Mouse (Mus musculus): Measurements from ENCODE around the gene Parp2.
"Not testable (repeated sequence)": the region's sequence is repeated elsewhere in the genome, so short reads cannot be mapped to it uniquely, and the experiment has no call there.

Gene Parp2

DNA sequence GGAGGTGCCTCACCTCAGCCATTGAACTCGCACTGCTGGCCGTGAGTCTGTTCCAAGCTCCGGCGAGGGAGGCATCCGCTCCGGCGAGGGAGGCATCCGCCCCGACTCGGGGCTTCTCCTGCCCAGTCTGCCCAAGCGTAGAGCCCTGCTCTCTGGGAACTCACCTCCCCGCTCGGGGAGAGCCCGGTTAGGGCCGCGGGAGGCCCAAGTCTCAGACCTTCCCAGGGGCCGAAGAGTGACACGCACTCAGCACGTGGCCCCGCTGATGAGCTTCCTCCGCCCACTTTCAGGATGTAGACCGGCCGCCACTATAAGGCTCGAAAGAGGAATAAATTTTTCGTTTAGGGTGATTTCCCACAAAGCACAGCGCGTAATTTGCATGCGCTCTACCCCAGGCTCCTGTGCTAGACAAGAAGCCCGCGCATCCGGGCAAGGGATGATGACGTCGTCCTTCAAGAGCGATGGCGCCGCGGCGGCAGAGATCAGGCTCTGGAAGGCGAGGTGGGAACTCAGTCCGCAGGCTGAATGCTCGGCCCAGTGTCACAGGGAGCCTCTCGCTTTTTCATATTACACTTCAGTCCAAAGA lies at the start of gene Parp2, which contains the start of gene Ccnb1ip1:
Parp2 (plus strand) TSS at position 355 of the 586 bp plus-strand sequence.
Ccnb1ip1 (minus strand) TSS at position 246 of the 586 bp plus-strand sequence.
- peak; percentile 96 for DNase-seq (ENCODE audit: low read depth, low spot score)

DNA sequence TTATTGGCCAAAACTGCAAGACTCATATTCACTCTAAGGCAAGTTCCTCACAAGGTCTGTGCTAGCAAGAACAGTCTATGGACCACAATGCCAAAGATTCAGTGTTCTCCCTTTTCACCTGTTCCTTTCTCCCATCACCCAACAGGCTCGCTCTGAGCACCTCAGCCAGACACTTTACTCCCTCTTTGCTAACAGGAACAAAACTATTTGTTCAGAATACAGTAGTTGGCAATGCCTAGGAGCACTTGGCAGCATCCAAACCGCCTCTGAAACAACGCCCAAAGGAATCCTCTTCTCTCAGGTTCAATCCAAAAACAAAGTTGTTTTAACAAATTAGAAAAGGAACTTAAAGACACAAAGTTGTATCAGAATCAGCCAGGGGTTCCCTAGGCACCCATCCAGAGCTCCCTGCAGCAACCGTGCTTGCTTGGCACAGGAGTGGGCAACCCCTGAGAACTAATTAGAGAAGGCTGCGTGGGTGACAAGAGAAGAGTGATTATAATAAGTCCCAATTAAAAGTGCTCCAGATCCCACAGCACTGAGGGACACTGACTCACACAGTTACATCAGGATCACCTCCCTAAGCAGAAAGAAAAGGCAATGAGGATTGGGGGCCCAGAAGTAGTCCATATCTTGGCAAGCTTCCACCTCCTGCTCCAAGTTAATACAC lies 49.1 kb upstream of the Parp2 start:
- DNase-seq (ENCODE audit: low read depth, low spot score): no peak

DNA sequence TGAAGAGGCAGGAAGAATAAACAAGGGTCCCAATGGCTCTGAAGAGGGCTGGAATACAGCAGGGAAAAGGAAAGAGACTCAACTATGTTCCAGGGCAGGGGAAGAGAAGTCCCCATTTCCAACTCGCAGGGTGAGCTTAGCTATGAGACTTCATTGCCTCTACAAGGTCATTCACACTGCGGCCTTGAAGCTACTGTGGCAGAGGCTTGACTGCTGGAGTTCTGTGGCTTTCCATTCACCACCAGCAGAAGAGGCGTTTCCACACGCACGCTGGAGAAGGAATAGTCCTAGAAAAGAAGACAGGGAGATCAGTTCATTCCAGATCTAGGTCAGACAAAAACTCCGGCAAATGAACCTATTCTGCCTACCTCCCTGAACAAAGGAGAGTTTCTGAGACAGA lies 41.9 kb upstream of the Parp2 start:
- DNase-seq (ENCODE audit: low read depth, low spot score): no peak

GRCm38 (mm10) chr14:50771342-50771741 lies 36.3 kb upstream of the Parp2 start:
- no peak for DNase-seq (ENCODE audit: low read depth, low spot score)

DNA sequence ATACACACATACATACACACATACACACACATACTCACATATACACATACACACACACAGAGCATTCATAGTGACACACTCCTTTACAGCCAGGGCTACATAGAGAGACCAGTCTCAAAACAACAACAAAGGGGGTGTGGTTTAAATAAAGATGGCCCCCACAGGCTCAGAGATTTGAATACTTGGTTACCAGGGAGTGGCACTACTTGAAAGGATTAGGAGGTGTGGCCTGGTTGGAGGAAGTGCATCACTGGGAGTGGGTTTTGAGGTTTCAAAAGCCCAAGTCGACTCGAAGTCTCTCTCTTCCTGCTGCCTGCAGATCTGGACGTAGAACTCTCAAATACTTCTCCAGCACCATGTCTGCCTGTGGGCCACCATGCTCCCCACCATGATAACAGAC lies 25.5 kb upstream of the Parp2 start:
- no peak for DNase-seq (ENCODE audit: low read depth, low spot score)

GRCm38 (mm10) chr14:50784391-50785250 lies 23.0 kb upstream of the Parp2 start:
- no peak for DNase-seq (ENCODE audit: low read depth, low spot score)

- DNase-seq (ENCODE audit: low read depth, low spot score): peak; percentile 79
Measured at GRCm38 (mm10) chr14:50785251-50785637, 22.4 kb upstream of the Parp2 start, which contains the start of gene Ttc5. Ttc5 (minus strand) TSS chr14:50785519.

- no peak for DNase-seq (ENCODE audit: low read depth, low spot score)
Measured at GRCm38 (mm10) chr14:50788157-50788556, 19.5 kb upstream of the Parp2 start.

GRCm38 (mm10) chr14:50795261-50795935 lies 12.2 kb upstream of the Parp2 start:
- DNase-seq (ENCODE audit: low read depth, low spot score): no peak

DNA sequence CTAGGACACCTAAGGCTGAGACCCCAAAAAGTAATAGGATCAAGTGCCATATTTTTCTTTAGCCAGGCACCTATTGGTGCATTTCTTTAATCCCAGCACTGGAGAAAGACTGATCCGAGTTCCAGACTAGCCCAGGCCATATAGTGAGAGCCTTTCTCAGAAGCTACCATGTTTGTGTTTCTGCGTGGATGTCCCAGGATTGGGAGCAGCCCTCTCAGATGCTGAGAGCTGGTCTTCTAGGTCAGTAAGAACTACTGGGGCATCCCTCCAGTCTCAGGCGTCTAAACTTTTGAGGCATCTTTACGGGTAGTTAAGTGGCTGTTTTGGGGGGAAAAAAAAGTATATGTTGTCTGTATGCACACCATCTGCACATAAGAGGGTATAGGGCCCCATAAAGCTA lies 11.7 kb upstream of the Parp2 start:
- no peak for DNase-seq (ENCODE audit: low read depth, low spot score)

- no peak for DNase-seq (ENCODE audit: low read depth, low spot score)
Measured at GRCm38 (mm10) chr14:50796464-50796863, 11.2 kb upstream of the Parp2 start.

DNA sequence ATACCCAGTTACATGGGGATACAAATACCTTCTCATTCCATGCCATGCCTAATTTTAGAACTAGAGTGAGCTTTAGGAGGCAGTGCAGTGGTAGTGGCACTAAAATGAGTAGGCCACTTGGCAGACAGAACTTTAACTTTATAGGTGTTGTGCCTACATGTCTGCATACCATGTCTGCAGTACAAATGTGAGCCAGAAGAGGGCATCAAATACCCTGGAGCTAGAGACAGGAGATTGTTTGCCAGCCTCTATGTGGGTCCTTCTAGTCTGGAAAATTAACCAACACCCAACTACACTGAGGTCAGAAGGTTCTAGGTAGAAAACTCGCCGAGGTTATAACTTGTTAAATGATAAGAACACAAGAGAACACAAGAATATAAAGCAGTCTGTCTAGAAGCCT lies 9.1 kb upstream of the Parp2 start:
- DNase-seq (ENCODE audit: low read depth, low spot score): no peak

GRCm38 (mm10) chr14:50799502-50800259 lies 8.0 kb upstream of the Parp2 start:
- no peak for DNase-seq (ENCODE audit: low read depth, low spot score)

GRCm38 (mm10) chr14:50802441-50802840 lies 5.2 kb upstream of the Parp2 start:
- no peak for DNase-seq (ENCODE audit: low read depth, low spot score)

DNA sequence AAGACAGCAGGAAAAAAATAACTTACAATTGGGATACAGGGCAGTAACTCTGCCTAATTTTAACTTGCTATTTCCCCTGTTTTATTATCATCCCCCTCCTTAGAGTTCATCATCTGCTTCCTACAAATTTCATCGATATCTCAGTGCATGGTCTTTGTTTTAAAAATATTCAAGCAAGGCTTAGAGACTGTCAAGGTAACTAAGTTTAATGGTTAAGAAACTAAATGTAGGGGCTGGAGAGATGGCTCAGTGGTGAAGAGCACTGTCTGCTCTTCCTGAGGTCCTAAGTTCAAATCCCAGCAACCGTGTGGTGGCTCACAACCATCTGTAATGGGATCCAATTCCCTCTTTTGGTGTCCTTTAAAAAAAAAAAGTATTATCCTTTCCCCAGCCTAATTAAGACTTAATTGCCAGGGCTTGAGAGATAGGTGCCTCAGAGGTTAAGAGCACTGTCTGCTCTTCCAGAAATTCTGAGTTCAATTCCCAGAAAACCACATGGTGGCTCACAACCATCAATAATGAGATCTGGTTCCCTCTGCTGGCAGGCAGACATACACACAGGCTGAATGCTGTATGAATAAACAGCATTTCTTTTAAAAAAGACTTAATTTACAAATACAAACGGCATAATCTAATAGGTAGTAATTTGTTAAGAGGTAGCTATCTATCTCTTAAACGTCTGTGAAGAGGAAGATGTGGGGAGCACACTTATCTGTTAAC lies 4.6 kb upstream of the Parp2 start:
- no peak for DNase-seq (ENCODE audit: low read depth, low spot score)

- DNase-seq (ENCODE audit: low read depth, low spot score): no peak
Measured at GRCm38 (mm10) chr14:50804683-50805082, 3.0 kb upstream of the Parp2 start.

GRCm38 (mm10) chr14:50806469-50806868 lies 1.2 kb upstream of the Parp2 start:
- not testable (repeated sequence) for DNase-seq (ENCODE audit: low read depth, low spot score)

- no peak for DNase-seq (ENCODE audit: low read depth, low spot score)
Measured at GRCm38 (mm10) chr14:50813060-50813459, 5.4 kb downstream of the Parp2 start.

GRCm38 (mm10) chr14:50823240-50823639 lies 15.6 kb downstream of the Parp2 start:
- DNase-seq (ENCODE audit: low read depth, low spot score): no peak

GRCm38 (mm10) chr14:50824219-50824618 lies 16.6 kb downstream of the Parp2 start:
- no peak for DNase-seq (ENCODE audit: low read depth, low spot score)

All from WW6 (cell line).